Mouse (Mus musculus): ENCODE results near the gene Ccpg1.

GRCm38 (mm10) chr9:72972435-72972834, 12.8 kb upstream of the Ccpg1 start:
- no peak for TF ChIP-seq CTCF (conservative IDR thresholded peaks at IDR 0.05; ENCODE audit: low read length)
- TF ChIP-seq NANOG (IDR thresholded peaks at IDR 0.05; ENCODE audit: borderline replicate concordance, low read length) = no peak

Data from E14TG2a.4 (cell line).